Mouse (Mus musculus) kidney, adult 11 months (tissue): ENCODE results near the gene Dip2c.
A peak's percentile ranks its signal among the peaks of the same experiment; 100 is the strongest.

Experiments
- DNase-seq: peaks from one replicate; pipeline ENCODE4 v3.0.0; 2022

Dip2c gene

GRCm38 (mm10) chr13:9426779-9427178 lies 150.5 kb downstream of the Dip2c start:
- peak; percentile 13 for DNase-seq

GRCm38 (mm10) chr13:9429884-9430283 lies 153.6 kb downstream of the Dip2c start:
- no peak for DNase-seq

- DNase-seq, result no peak
Observed at GRCm38 (mm10) chr13:9430724-9431123, 154.4 kb downstream of the Dip2c start.

GRCm38 (mm10) chr13:9431441-9431840 lies 155.1 kb downstream of the Dip2c start:
- DNase-seq, result no peak

GRCm38 (mm10) chr13:9443066-9443465 lies 166.7 kb downstream of the Dip2c start:
- DNase-seq, result peak; percentile 9

- no peak for DNase-seq
Observed at GRCm38 (mm10) chr13:9445533-9446294, 169.4 kb downstream of the Dip2c start.

GRCm38 (mm10) chr13:9446448-9447115 lies 170.3 kb downstream of the Dip2c start:
- no peak for DNase-seq

GRCm38 (mm10) chr13:9450276-9450675 lies 173.9 kb downstream of the Dip2c start:
- DNase-seq, result no peak

- no peak for DNase-seq
Observed at GRCm38 (mm10) chr13:9451952-9452351, 175.6 kb downstream of the Dip2c start.

- peak; percentile 88 for DNase-seq
Observed at GRCm38 (mm10) chr13:9454426-9455177, 178.3 kb downstream of the Dip2c start.

- no peak for DNase-seq
Observed at GRCm38 (mm10) chr13:9455979-9456378, 179.7 kb downstream of the Dip2c start.

- no peak for DNase-seq
Observed at GRCm38 (mm10) chr13:9457420-9458308, 181.3 kb downstream of the Dip2c start.

- DNase-seq, result no peak
Observed at GRCm38 (mm10) chr13:9464457-9464856, 188.1 kb downstream of the Dip2c start.

GRCm38 (mm10) chr13:9467216-9467615 lies 190.9 kb downstream of the Dip2c start:
- no peak for DNase-seq

- no peak for DNase-seq
Observed at GRCm38 (mm10) chr13:9473383-9473782, 197.1 kb downstream of the Dip2c start.

- no peak for DNase-seq
Observed at GRCm38 (mm10) chr13:9481722-9482121, 205.4 kb downstream of the Dip2c start.

- peak; percentile 23 for DNase-seq
Observed at GRCm38 (mm10) chr13:9489696-9490095, 213.4 kb downstream of the Dip2c start.

- no peak for DNase-seq
Observed at GRCm38 (mm10) chr13:9494726-9495125, 218.4 kb downstream of the Dip2c start.

GRCm38 (mm10) chr13:9504118-9504856 lies 228.0 kb downstream of the Dip2c start:
- DNase-seq, result no peak

GRCm38 (mm10) chr13:9538556-9538955 lies 262.2 kb downstream of the Dip2c start:
- DNase-seq, result no peak

- DNase-seq, result peak; percentile 56
Observed at GRCm38 (mm10) chr13:9547698-9548344, 271.5 kb downstream of the Dip2c start.
